Comparison of ENCODE assay signal across 16 mouse cellular contexts in genomic region chr10:121379387-121379786, GRCm38 (mm10). TPM values are rescaled to one million over a fixed set of nuclear protein-coding genes. Genes with fewer than 3 reads are reported as not detected.
A peak's percentile ranks its signal among the peaks of the same experiment; 100 is the strongest.
DNase-seq lines count a peak whose midpoint lies in the region; ATAC-seq and TF ChIP-seq lines count a peak whose summit lies in the region.
"Had no signal": no experiment of that assay in that cellular context is flagged by ENCODE, and none has a peak within 500 bp of the region (broad histone marks: within the 10 kb centered on the region; RNA-seq: fewer than 3 reads in every experiment).

No protein-coding gene starts in this region.

- WGBS in intestine, postnatal 0 days, result 98% methylated on average over 3 of the region's 3 CpGs
- 94% methylated on average over 3 of the region's 3 CpGs for WGBS in intestine, embryonic 16.5 days
- WGBS in lung, postnatal 0 days, result 99% methylated on average over 3 of the region's 3 CpGs
- 97% methylated on average over 3 of the region's 3 CpGs for WGBS in stomach, postnatal 0 days

- no peak for ATAC-seq in intestine, postnatal 0 days
- ATAC-seq in intestine, embryonic 16.5 days, result no peak
- ATAC-seq in lung, postnatal 0 days, result no peak
- no peak for ATAC-seq in stomach, postnatal 0 days (ENCODE audit: low FRiP score, low TSS enrichment)
- ATAC-seq: forebrain, embryonic 14.5 days had no signal

- no peaks in the 10 kb centered on the region for H3K9me3 ChIP-seq in intestine, postnatal 0 days (ENCODE audit: control insufficient read depth)
- no peaks in the 10 kb centered on the region for H3K9me3 ChIP-seq in intestine, embryonic 16.5 days (ENCODE audit: control insufficient read depth, low read length)
- no peaks in the 10 kb centered on the region for H3K9me3 ChIP-seq in lung, postnatal 0 days (ENCODE audit: low read length)
- no peaks in the 10 kb centered on the region for H3K9me3 ChIP-seq in stomach, postnatal 0 days (ENCODE audit: control insufficient read depth, low read length)
- H3K9me3 ChIP-seq: limb, embryonic 13.5 days had no signal

- H3K4me2 ChIP-seq in intestine, postnatal 0 days (replicated peaks; ENCODE audit: low read depth), result no peak overlapping the region
- H3K4me2 ChIP-seq in intestine, embryonic 16.5 days (ENCODE audit: low read depth, low read length), result no peak overlapping the region
- no peak overlapping the region for H3K4me2 ChIP-seq in lung, postnatal 0 days (replicated peaks; ENCODE audit: low read depth, low read length)
- H3K4me2 ChIP-seq in stomach, postnatal 0 days (replicated peaks; ENCODE audit: low read depth), result no peak overlapping the region
- H3K4me2 ChIP-seq: hindbrain, embryonic 14.5 days; limb, embryonic 13.5 days had no signal

- TF ChIP-seq CTCF in intestine, postnatal 0 days (IDR thresholded peaks at IDR 0.05; ENCODE audit: low read depth), result peak; percentile 43
- TF ChIP-seq CTCF in lung, postnatal 0 days (IDR thresholded peaks at IDR 0.05), result peak; percentile 30; the same call in 1 of the 2 replicates
- TF ChIP-seq CTCF in stomach, postnatal 0 days (IDR thresholded peaks at IDR 0.05; ENCODE audit: low read depth), result peak; percentile 40; the same call in 1 of the 2 replicates

- peak overlapping the region; percentile 54 for H3K27ac ChIP-seq in intestine, postnatal 0 days (ENCODE audit: low read depth, low read length)
- H3K27ac ChIP-seq in intestine, embryonic 16.5 days (ENCODE audit: low read length), result no peak overlapping the region
- no peak overlapping the region for H3K27ac ChIP-seq in lung, postnatal 0 days (ENCODE audit: low read length)
- no peak overlapping the region for H3K27ac ChIP-seq in stomach, postnatal 0 days (replicated peaks)
- H3K27ac ChIP-seq: hindbrain, embryonic 14.5 days; limb, embryonic 13.5 days had no signal

- no peak overlapping the region for H3K4me3 ChIP-seq in intestine, postnatal 0 days (ENCODE audit: low read depth, low read length)
- H3K4me3 ChIP-seq in intestine, embryonic 16.5 days (ENCODE audit: low read length), result no peak overlapping the region
- no peak overlapping the region for H3K4me3 ChIP-seq in lung, postnatal 0 days (ENCODE audit: low read depth, low read length)
- no peak overlapping the region for H3K4me3 ChIP-seq in stomach, postnatal 0 days (ENCODE audit: low read depth, low read length)
- H3K4me3 ChIP-seq: limb, embryonic 13.5 days had no signal

- no peak for TF ChIP-seq EP300 in lung, postnatal 0 days (IDR thresholded peaks at IDR 0.05)
- TF ChIP-seq EP300 in stomach, postnatal 0 days (optimal IDR thresholded peaks at IDR 0.05), result no peak

- H3K27me3 ChIP-seq in intestine, postnatal 0 days (replicated peaks; ENCODE audit: control insufficient read depth, insufficient read depth, low read length), result no peaks in the 10 kb centered on the region
- H3K27me3 ChIP-seq in intestine, embryonic 16.5 days (replicated peaks; ENCODE audit: control insufficient read depth, insufficient read depth, low read length), result no peaks in the 10 kb centered on the region
- H3K27me3 ChIP-seq in lung, postnatal 0 days (replicated peaks; ENCODE audit: insufficient read depth, low read length), result no peaks in the 10 kb centered on the region
- no peaks in the 10 kb centered on the region for H3K27me3 ChIP-seq in stomach, postnatal 0 days (ENCODE audit: control insufficient read depth, insufficient read depth, low read length)
- H3K27me3 ChIP-seq: limb, embryonic 13.5 days had no signal

- H3K36me3 ChIP-seq in intestine, postnatal 0 days (ENCODE audit: control insufficient read depth, insufficient read depth), result peaks cover 86% of the 10 kb centered on the region
- H3K36me3 ChIP-seq in intestine, embryonic 16.5 days (ENCODE audit: control insufficient read depth, insufficient read depth, low read length), result peaks cover 33% of the 10 kb centered on the region
- peaks cover 53% of the 10 kb centered on the region for H3K36me3 ChIP-seq in lung, postnatal 0 days (ENCODE audit: insufficient read depth, low read length)
- peaks cover 28% of the 10 kb centered on the region for H3K36me3 ChIP-seq in stomach, postnatal 0 days (ENCODE audit: control insufficient read depth, insufficient read depth, low read length)

- no peak for DNase-seq in lung, postnatal 0 days (ENCODE audit: low spot score)
- no peak for DNase-seq in lung, adult 18-20 months
- DNase-seq in NIH3T3 (ENCODE audit: low read depth), result peak; percentile 23
- no peak for DNase-seq in stomach, postnatal 0 days (ENCODE audit: low spot score)
- no peak for DNase-seq in gastrocnemius, postnatal 10 days
- DNase-seq: cerebellum, adult 11 months; heart, adult 18-20 months; kidney, adult 18-20 months; lung, postnatal 14 days; right cerebral cortex, postnatal 4 days; thymus, postnatal 25 days had no signal

- H3K9ac ChIP-seq in intestine, postnatal 0 days (ENCODE audit: low read depth, low read length), result no peak overlapping the region
- H3K9ac ChIP-seq in intestine, embryonic 16.5 days (ENCODE audit: low read depth, low read length), result no peak overlapping the region
- no peak overlapping the region for H3K9ac ChIP-seq in lung, postnatal 0 days (replicated peaks; ENCODE audit: low read depth)
- H3K9ac ChIP-seq in stomach, postnatal 0 days (ENCODE audit: low read length), result no peak overlapping the region
- H3K9ac ChIP-seq: hindbrain, embryonic 14.5 days; limb, embryonic 13.5 days had no signal

- no peaks in the 10 kb centered on the region for H3K4me1 ChIP-seq in intestine, postnatal 0 days (replicated peaks; ENCODE audit: control insufficient read depth, insufficient read depth, low read length)
- peaks cover 14% of the 10 kb centered on the region for H3K4me1 ChIP-seq in intestine, embryonic 16.5 days (ENCODE audit: control insufficient read depth, insufficient read depth, low read length)
- no peaks in the 10 kb centered on the region for H3K4me1 ChIP-seq in lung, postnatal 0 days (ENCODE audit: insufficient read depth, low read depth, low read length)
- no peaks in the 10 kb centered on the region for H3K4me1 ChIP-seq in stomach, postnatal 0 days (replicated peaks; ENCODE audit: control insufficient read depth, insufficient read depth)
- H3K4me1 ChIP-seq: limb, embryonic 13.5 days had no signal

RNA-seq across cellular contexts. Expression of gene Gns, which starts 14.5 kb away (rescaled TPM):
- 68.6 and 78.1 TPM in 2 replicates for polyA plus RNA-seq in intestine, postnatal 0 days (2015; fragmentation: Nextera tagmentation; extraction: Ambion mirVana)
- 43.3 and 50.4 TPM in 2 replicates for polyA plus RNA-seq in intestine, embryonic 16.5 days (2015; fragmentation: Nextera tagmentation; extraction: Ambion mirVana)
- 40.8 and 41.4 TPM in 2 replicates for polyA plus RNA-seq in lung, postnatal 0 days (2015; fragmentation: Nextera tagmentation; extraction: Ambion mirVana)
- polyA plus RNA-seq in stomach, postnatal 0 days (2015; fragmentation: Nextera tagmentation; extraction: Ambion mirVana), result 25.7 and 26.1 TPM in 2 replicates
- 10 to 100 TPM; 43.5 to 57.5 TPM for total RNA-seq in gastrocnemius, postnatal 10 days (2021)

RNA-seq across cellular contexts. Expression of gene Tbc1d30, which starts 28.3 kb away (rescaled TPM):
- 2.8 and 2.9 TPM in 2 replicates for polyA plus RNA-seq in intestine, postnatal 0 days (2015; fragmentation: Nextera tagmentation; extraction: Ambion mirVana)
- polyA plus RNA-seq in intestine, embryonic 16.5 days (2015; fragmentation: Nextera tagmentation; extraction: Ambion mirVana), result 3.5 and 4.3 TPM in 2 replicates
- 4.2 and 4.4 TPM in 2 replicates for polyA plus RNA-seq in lung, postnatal 0 days (2015; fragmentation: Nextera tagmentation; extraction: Ambion mirVana)
- polyA plus RNA-seq in stomach, postnatal 0 days (2015; fragmentation: Nextera tagmentation; extraction: Ambion mirVana), result 3.8 and 4.1 TPM in 2 replicates
- under 1 TPM; 0.86 to 0.87 TPM for total RNA-seq in gastrocnemius, postnatal 10 days (2021)
